Mouse (Mus musculus): ENCODE measurements around the gene Wtap. TPM values are rescaled to one million over a fixed set of nuclear protein-coding genes. Genes with fewer than 3 reads are reported as not detected.

Wtap gene
- total RNA-seq, 2 experiments from 2014 or later = 97.3 to 124 TPM

Other genes with a start within 250 kb of the Wtap start
- 1.7 and 2.2 TPM in 2 replicates for gene Igf2r, start 224.5 kb downstream of the Wtap start, total RNA-seq (2015; ENCODE audit: low replicate concordance)
- gene Igf2r, start 224.5 kb downstream of the Wtap start, total RNA-seq (2017; ENCODE audit: low replicate concordance) = 5.4 and 12.9 TPM in 2 replicates
- gene Mas1, start 126.0 kb downstream of the Wtap start, total RNA-seq (2015; ENCODE audit: low replicate concordance) = not detected in 2 replicates
- not detected in 2 replicates for gene Mas1, start 126.0 kb downstream of the Wtap start, total RNA-seq (2017; ENCODE audit: low replicate concordance)
- gene Mrgprh, start 118.1 kb downstream of the Wtap start, total RNA-seq (2015; ENCODE audit: low replicate concordance) = not detected in 2 replicates
- not detected in 2 replicates for gene Mrgprh, start 118.1 kb downstream of the Wtap start, total RNA-seq (2017; ENCODE audit: low replicate concordance)
- 2.9 TPM in 1 of 2 replicates, not detected in the other for gene Pnldc1, start 83.9 kb downstream of the Wtap start, total RNA-seq (2015; ENCODE audit: low replicate concordance)
- gene Pnldc1, start 83.9 kb downstream of the Wtap start, total RNA-seq (2017; ENCODE audit: low replicate concordance) = 7.4 TPM in 1 of 2 replicates, not detected in the other
- gene Tcp1, start 78.5 kb downstream of the Wtap start, total RNA-seq (2015; ENCODE audit: low replicate concordance) = 136 and 173 TPM in 2 replicates
- gene Tcp1, start 78.5 kb downstream of the Wtap start, total RNA-seq (2017; ENCODE audit: low replicate concordance) = 208 and 220 TPM in 2 replicates
- 96.0 and 107 TPM in 2 replicates for gene Mrpl18, start 77.8 kb downstream of the Wtap start, total RNA-seq (2015; ENCODE audit: low replicate concordance)
- gene Mrpl18, start 77.8 kb downstream of the Wtap start, total RNA-seq (2017; ENCODE audit: low replicate concordance) = 57.0 and 93.7 TPM in 2 replicates
- gene Acat3, start 53.6 kb downstream of the Wtap start, total RNA-seq (2015; ENCODE audit: low replicate concordance) = not detected in 2 replicates
- gene Acat3, start 53.6 kb downstream of the Wtap start, total RNA-seq (2017; ENCODE audit: low replicate concordance) = not detected in 2 replicates
- gene Acat2, start 33.4 kb downstream of the Wtap start, total RNA-seq (2015; ENCODE audit: low replicate concordance) = 3.2 and 17.2 TPM in 2 replicates
- gene Acat2, start 33.4 kb downstream of the Wtap start, total RNA-seq (2017; ENCODE audit: low replicate concordance) = 3.9 and 7.3 TPM in 2 replicates
- gene Sod2, start 12.7 kb upstream of the Wtap start, total RNA-seq (2015; ENCODE audit: low replicate concordance) = 18.4 and 58.3 TPM in 2 replicates
- 8.0 and 16.8 TPM in 2 replicates for gene Sod2, start 12.7 kb upstream of the Wtap start, total RNA-seq (2017; ENCODE audit: low replicate concordance)
- gene Gpr31b, start 58.1 kb upstream of the Wtap start, total RNA-seq (2015; ENCODE audit: low replicate concordance) = not detected in 2 replicates
- not detected in 2 replicates for gene Gpr31b, start 58.1 kb upstream of the Wtap start, total RNA-seq (2017; ENCODE audit: low replicate concordance)
- not detected in 2 replicates for gene Tcp10b, start 66.9 kb upstream of the Wtap start, total RNA-seq (2015; ENCODE audit: low replicate concordance)
- 0.39 TPM in 1 of 2 replicates, not detected in the other for gene Tcp10b, start 66.9 kb upstream of the Wtap start, total RNA-seq (2017; ENCODE audit: low replicate concordance)
- gene Unc93a, start 137.6 kb upstream of the Wtap start, total RNA-seq (2015; ENCODE audit: low replicate concordance) = not detected in 2 replicates
- gene Unc93a, start 137.6 kb upstream of the Wtap start, total RNA-seq (2017; ENCODE audit: low replicate concordance) = not detected in 2 replicates
- gene Smok2a, start 227.0 kb upstream of the Wtap start, total RNA-seq (2015; ENCODE audit: low replicate concordance) = not detected in 2 replicates
- gene Smok2a, start 227.0 kb upstream of the Wtap start, total RNA-seq (2017; ENCODE audit: low replicate concordance) = not detected in 2 replicates
- not detected in 2 replicates for gene Smok2b, start 236.1 kb upstream of the Wtap start, total RNA-seq (2015; ENCODE audit: low replicate concordance)
- not detected in 2 replicates for gene Smok2b, start 236.1 kb upstream of the Wtap start, total RNA-seq (2017; ENCODE audit: low replicate concordance)